Mouse (Mus musculus): ENCODE data around the gene Tchh. TPM values are rescaled to one million over a fixed set of nuclear protein-coding genes. Genes with fewer than 3 reads are reported as not detected.

Gene Tchh
- polyA plus RNA-seq, 1 experiment from 2014 or later = 0.11 TPM

Small RNA genes lying within 50 kb of the gene (microRNA-seq; reads per million reads assigned to microRNA genes)
- gene Gm22752 (ENCODE audit: borderline number of aligned reads) = not detected

Other genes with a start within 250 kb of the Tchh start
- not detected in 2 replicates for gene Flg2, start 245.1 kb upstream of the Tchh start, polyA plus RNA-seq (2014; fragmentation: Nextera tagmentation; extraction: Ambion mirVana)
- gene Flg, start 168.8 kb upstream of the Tchh start, polyA plus RNA-seq (2014; fragmentation: Nextera tagmentation; extraction: Ambion mirVana) = not detected in 2 replicates
- not detected in 2 replicates for gene Hrnr, start 122.6 kb upstream of the Tchh start, polyA plus RNA-seq (2014; fragmentation: Nextera tagmentation; extraction: Ambion mirVana)
- not detected in 2 replicates for gene Rptn, start 48.6 kb upstream of the Tchh start, polyA plus RNA-seq (2014; fragmentation: Nextera tagmentation; extraction: Ambion mirVana)
- not detected in 2 replicates for gene Tchhl1, start 26.4 kb downstream of the Tchh start, polyA plus RNA-seq (2014; fragmentation: Nextera tagmentation; extraction: Ambion mirVana)
- gene S100a11, start 78.2 kb downstream of the Tchh start, polyA plus RNA-seq (2014; fragmentation: Nextera tagmentation; extraction: Ambion mirVana) = 202 and 245 TPM in 2 replicates
- 137 and 144 TPM in 2 replicates for gene S100a10, start 112.8 kb downstream of the Tchh start, polyA plus RNA-seq (2014; fragmentation: Nextera tagmentation; extraction: Ambion mirVana)
- not detected in 2 replicates for gene Tdpoz2, start 210.4 kb downstream of the Tchh start, polyA plus RNA-seq (2014; fragmentation: Nextera tagmentation; extraction: Ambion mirVana)
- gene Tdpoz1, start 234.0 kb downstream of the Tchh start, polyA plus RNA-seq (2014; fragmentation: Nextera tagmentation; extraction: Ambion mirVana) = not detected in 2 replicates